Mouse (Mus musculus) kidney, postnatal 25 days (tissue): Measurements from ENCODE around the gene Card19.

Source experiments
- DNase-seq, 2 experiments: peaks; one replicate each; pipeline ENCODE4 v3.0.0; 2021; ENCODE audit warnings: mixed read lengths in 2 of 2

The Card19 gene

GRCm38 (mm10) chr13:49169448-49170207 is 46.2 kb downstream of the Card19 start:
- DNase-seq = peak; percentile 95 to 98

GRCm38 (mm10) chr13:49167081-49167480 is 48.8 kb downstream of the Card19 start:
- DNase-seq = no peak

- DNase-seq = no peak
Observed at GRCm38 (mm10) chr13:49163645-49164044, 52.2 kb downstream of the Card19 start.

GRCm38 (mm10) chr13:49162722-49163121 is 53.1 kb downstream of the Card19 start:
- peak in 1 of 2 experiments; percentile 49 for DNase-seq

- no peak for DNase-seq
Observed at GRCm38 (mm10) chr13:49161236-49161635, 54.6 kb downstream of the Card19 start.

- peak; percentile 67 to 82 for DNase-seq
Observed at GRCm38 (mm10) chr13:49158040-49158713, 57.7 kb downstream of the Card19 start.

- no peak for DNase-seq
Observed at GRCm38 (mm10) chr13:49156645-49157044, 59.2 kb downstream of the Card19 start.

GRCm38 (mm10) chr13:49154621-49155020 is 61.2 kb downstream of the Card19 start:
- DNase-seq = peak; percentile 43 to 56

GRCm38 (mm10) chr13:49154028-49154427 is 61.8 kb downstream of the Card19 start:
- peak; percentile 22 to 57 for DNase-seq
